Comparison of ENCODE assay signal across 18 mouse cellular contexts in genomic region chr14:34240263-34240662, GRCm38 (mm10). TPM values are rescaled to one million over a fixed set of nuclear protein-coding genes. Genes with fewer than 3 reads are reported as not detected.
"Had no signal": no experiment of that assay in that cellular context is flagged by ENCODE, and none has a peak within 500 bp of the region (broad histone marks: within the 10 kb centered on the region; RNA-seq: fewer than 3 reads in every experiment).

No protein-coding gene starts in this region.

- H3K27me3 ChIP-seq: limb, embryonic 12.5 days; lung, embryonic 15.5 days; neural tube, embryonic 15.5 days had no signal

- H3K9me3 ChIP-seq: limb, embryonic 12.5 days; lung, embryonic 15.5 days; midbrain, embryonic 10.5 days; neural tube, embryonic 15.5 days had no signal

- H3K36me3 ChIP-seq: limb, embryonic 12.5 days; lung, embryonic 15.5 days; midbrain, embryonic 10.5 days; neural tube, embryonic 15.5 days had no signal

- DNase-seq: kidney, adult 8-10 months; kidney, postnatal 36 days; layer of hippocampus, adult 9-11 months; layer of hippocampus, postnatal 36 days; lung, postnatal 36 days; midbrain, embryonic 14.5 days; right cerebral cortex, adult 18-20 months; right cerebral cortex, postnatal 25 days; thymus, postnatal 14 days had no signal

- H3K4me2 ChIP-seq: limb, embryonic 12.5 days; lung, embryonic 15.5 days; neural tube, embryonic 15.5 days had no signal

- ATAC-seq: intestine, postnatal 0 days had no signal

- H3K27ac ChIP-seq: kidney, postnatal 0 days; limb, embryonic 12.5 days; lung, embryonic 15.5 days; midbrain, embryonic 10.5 days; neural tube, embryonic 15.5 days; stomach, postnatal 0 days had no signal

- H3K9ac ChIP-seq: limb, embryonic 12.5 days; lung, embryonic 15.5 days; neural tube, embryonic 15.5 days had no signal

- H3K4me3 ChIP-seq: limb, embryonic 12.5 days; lung, embryonic 15.5 days; midbrain, embryonic 10.5 days; myocyte; neural tube, embryonic 15.5 days had no signal

- H3K4me1 ChIP-seq: limb, embryonic 12.5 days; lung, embryonic 15.5 days; midbrain, embryonic 10.5 days; neural tube, embryonic 15.5 days had no signal

RNA-seq across cellular contexts. Expression of gene Syt15, which starts 20.9 kb away (rescaled TPM):
- total RNA-seq: megakaryocyte progenitor cell, adult 5-6 weeks had no signal
- polyA plus RNA-seq: myocyte had no signal

RNA-seq across cellular contexts. Expression of gene Gprin2, which starts 38.8 kb away (rescaled TPM):
- total RNA-seq: megakaryocyte progenitor cell, adult 5-6 weeks had no signal
